Mouse (Mus musculus) retina, adult 2 months (tissue): Measurements from ENCODE around the gene Angpt4.
A peak's percentile ranks its signal among the peaks of the same experiment; 100 is the strongest.

Experiments used
- DNase-seq: peaks from one replicate; pipeline ENCODE4 v3.0.0-alpha.2; 2012; ENCODE audit warnings: low read depth, low spot score

The Angpt4 gene

DNA sequence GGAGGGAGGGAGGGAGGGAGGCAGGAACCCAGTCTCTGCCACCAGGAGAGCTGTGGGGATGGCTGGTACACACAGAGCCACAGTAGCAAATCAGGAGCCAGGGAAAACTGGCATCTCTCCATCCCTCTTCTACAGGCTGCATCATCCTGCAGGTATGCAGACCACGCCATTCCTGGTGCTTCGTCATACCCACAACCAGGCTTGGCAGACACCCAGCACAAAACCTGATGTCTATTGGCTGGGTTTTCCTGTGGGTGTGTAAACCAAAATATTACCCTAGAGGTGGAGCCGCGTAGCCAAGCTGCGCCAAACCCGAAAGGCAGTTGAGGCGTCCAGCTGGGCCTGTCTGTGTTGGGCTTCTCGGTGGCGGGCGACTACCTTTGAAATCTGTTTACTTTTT is 51.5 kb downstream of the Angpt4 start:
- DNase-seq: no peak

DNA sequence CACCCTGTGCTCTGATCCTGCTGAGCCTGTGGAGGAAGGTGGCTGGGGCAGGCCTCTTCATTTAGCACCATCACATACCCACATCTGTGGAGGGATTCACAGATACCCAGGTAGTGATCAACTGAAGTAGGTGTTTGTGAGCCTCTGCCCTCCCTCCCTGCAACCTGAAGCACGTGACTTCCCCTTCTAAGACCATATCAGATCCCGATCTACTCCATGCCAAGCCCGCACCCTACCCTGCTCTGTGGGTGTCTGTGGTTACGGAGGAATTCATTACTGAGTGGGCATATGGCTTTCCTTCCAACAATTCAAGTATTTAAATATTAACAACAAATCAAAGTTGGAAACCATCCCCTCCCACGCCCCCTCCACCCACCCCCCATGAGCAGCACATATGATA is 52.3 kb downstream of the Angpt4 start:
- no peak for DNase-seq

DNA sequence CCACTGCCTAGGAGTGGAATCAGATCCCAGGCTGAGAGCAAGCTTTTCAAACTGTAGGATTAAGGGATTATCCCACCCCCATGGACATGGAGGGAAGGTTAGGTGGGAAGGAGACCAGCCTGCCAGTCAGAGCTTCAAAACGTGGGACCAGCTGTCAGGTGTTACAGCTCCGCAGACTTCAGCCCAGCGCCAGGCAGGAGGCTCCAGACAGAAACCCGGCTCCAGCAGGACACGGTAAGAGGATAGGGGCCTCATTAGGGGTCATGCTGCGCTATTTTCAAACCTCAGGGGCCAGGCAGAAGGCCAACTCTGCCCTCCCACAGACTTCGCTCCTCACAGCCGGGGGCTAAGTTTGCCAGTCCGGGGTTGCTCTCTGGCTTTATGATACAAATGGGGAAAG is 53.0 kb downstream of the Angpt4 start:
- DNase-seq: no peak

DNA sequence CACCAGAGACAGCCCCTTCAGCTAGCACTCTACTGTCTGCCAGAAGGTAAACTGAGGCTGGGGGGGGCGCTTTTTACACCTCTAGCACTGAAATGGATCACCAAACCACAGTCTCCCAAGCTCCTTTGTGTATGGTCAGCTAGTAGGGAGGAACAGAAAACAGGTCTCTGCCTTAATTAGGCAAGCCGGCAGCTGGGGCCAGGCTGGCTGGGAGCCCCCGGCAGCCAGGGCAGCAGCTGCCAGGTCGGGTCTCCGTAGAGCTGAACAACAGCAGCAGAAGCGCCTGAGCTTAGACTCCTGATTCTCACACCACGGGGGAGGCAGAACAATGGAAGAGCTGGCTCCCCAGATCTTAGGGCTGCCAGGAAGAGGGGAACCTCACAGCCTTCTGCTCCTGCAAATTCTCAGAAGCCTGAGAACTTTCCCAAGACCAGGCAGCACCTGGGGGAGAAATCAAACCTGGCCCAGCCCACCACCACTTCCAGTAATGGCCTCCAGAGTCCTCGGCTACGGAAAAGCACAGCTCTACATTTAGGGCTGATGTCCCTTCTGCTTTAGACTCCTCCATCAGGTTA is 56.3 kb downstream of the Angpt4 start:
- DNase-seq: no peak

DNA sequence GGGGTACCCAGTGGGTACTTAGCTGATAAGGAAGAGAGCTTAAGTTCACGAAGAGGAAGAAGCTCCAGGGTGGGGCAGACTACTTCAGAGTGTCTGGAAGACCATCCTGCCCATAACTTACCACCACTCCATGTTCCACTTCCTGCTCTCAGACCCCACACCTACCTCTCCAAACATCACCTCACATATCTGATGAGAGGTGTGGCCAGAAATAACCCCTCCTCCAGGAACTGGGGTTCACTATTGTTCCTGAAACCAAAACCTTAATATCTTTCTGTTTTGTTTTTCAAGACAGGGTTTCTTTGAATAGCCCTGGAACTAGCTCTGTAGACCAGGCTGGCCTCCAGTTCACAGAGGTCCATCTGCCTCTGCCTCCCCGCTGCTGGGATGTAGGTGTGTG is 56.8 kb downstream of the Angpt4 start:
- DNase-seq: no peak

DNA sequence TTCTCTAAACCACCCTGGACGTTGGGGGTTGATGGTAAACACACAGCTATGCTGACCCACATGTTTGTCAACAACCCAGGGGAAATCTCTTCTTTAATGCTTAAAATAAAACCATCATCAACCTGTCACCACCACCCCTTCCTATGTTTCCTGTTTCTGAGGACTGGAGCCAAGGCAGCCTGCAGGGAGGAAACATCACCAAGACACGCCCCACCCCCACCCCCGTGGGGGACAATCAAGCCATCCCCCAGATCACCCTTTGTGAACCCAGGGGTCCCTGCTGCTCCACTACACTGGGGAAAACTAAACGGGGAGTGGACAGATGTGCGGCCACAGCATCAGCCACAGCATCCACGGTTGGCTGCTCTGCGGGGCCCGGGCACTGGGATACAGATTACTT is 57.4 kb downstream of the Angpt4 start:
- DNase-seq: no peak

DNA sequence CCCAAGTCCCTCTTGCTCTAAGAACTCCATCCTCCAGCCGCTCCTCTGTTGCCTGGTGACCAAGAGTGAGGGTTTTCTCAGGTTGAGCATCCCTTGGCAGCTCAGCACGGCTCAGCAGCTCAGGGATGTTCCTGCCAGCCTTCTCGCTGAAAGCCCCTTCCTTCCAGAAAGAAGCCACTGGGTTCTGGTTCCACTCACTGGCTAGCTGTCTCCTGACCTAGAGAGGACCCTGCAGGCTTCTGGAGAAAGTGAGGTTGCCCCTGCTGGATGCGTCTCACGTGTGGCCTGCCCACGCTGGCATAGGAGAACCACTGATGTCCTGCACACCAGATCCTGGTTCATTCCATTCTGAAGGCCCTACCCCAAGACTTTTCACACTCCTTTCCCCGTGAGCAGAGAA is 58.0 kb downstream of the Angpt4 start:
- DNase-seq: no peak

DNA sequence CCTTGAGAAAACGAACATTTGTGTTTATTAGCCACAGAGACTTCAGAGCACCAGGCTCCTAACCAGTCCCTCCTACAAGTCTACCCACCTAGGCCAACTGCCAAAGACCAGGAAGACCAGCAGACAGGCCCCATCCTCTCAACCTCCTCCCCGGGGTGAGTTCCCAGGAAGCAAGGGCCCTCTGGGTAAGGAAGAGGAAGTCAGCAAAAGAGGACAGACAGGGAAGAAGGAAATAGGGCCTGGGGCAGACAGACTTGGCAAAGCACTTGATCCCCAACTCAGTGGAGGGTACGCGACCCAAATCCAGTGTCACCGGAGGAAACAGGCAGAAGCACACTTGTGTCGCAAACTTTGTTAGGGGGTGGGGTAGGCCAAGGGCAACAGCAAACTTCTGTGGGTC is 58.4 kb downstream of the Angpt4 start:
- DNase-seq: no peak

DNA sequence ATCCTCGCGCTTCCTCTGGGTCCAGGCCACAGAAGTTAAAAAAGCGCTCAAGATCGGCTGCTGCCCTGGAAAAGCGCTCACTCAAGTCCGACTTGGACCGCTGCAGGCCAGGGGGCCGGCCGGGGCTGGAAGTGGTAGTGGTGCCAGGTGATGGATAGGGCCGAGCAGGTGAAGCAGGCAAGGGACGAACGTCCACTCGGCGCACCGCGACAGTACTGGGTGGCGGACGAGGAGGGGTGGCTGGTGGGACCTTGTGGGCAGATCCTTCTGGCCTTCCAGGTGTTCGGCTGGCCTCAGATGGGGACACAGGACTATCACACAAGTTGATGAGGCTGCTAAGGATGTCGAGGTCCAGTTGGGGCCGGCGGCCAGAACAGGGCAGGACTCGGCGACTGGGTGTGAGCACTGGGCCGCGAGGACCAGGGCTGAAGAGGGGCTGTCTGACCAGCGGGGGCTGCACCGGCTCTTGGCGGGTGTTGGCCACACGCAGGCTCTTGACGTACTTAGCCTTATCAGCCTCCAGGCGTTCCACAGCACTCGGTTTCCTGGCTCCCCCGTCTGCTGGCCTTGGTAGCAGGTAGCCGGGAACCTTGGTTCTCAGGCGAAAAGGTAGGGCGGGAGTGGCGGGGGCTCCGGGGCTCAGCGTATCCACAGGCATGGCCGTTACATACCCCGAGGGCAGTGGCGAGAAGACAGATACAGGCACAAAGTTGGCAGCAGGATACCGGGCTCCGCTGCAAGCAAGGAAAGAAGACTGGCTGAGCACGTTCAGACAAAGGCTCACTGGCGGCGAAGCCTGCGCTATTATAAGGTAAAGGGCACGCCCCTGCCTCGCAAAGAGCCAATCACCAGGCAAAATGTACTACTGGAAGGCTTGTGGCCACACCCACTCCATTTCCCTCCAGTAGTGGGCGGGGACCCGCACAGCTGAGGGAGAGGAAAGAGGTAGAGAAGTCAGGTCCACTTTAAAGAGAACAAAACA is 59.5 kb downstream of the Angpt4 start:
- DNase-seq: peak; percentile 62

DNA sequence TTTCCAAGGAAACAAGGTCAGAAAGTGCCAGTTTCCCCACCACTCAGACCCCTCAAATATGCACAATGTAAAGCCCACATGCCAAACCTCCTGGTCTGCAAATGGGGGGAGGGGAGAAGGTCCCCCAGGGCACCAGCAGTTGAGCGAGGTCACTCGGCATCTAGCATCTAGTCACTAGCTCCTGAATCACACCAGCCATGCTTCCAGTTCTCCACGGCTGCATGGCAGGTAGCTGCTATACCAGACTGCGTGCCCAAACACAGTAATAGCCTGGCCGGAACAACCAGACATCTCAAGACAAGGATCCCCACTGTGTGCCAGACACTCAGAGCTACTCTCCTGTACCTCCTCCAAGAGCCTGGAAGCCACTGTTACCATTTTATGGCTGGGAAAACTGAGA is 60.7 kb downstream of the Angpt4 start:
- no peak for DNase-seq

DNA sequence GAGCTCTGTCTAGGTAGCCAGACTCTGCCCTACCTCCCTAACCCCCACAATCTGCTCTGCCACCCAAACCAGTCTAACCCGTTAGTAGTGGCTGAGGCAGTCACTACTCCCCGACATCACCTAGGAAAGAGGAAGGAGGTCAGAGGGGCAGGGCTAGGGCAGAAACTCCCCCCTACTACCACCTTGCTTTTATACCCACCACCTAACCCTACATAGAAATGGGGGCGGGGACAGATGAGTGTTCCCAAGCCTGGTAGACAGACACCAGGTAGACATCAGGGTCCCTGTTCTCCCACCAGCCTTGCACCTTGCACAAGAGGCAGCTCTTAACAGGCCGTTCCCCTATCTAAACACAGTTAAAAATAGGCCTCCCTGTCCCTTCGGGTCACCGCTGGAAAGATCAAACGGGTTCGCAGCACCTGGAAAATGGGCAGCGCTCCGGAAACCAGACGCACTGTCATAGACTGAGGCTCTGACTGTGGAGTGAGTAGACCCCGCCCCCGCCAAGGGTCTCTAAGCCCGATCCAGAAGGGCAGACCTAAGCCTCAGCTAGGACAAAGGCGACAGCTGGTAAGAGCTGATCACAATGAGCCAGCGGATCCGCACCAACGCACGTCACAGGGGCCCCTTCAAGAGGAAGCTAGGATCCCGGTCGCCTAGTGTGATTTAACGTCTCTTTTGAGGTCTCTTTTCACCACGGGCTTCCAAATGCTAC is 62.0 kb downstream of the Angpt4 start:
- peak; percentile 69 for DNase-seq

DNA sequence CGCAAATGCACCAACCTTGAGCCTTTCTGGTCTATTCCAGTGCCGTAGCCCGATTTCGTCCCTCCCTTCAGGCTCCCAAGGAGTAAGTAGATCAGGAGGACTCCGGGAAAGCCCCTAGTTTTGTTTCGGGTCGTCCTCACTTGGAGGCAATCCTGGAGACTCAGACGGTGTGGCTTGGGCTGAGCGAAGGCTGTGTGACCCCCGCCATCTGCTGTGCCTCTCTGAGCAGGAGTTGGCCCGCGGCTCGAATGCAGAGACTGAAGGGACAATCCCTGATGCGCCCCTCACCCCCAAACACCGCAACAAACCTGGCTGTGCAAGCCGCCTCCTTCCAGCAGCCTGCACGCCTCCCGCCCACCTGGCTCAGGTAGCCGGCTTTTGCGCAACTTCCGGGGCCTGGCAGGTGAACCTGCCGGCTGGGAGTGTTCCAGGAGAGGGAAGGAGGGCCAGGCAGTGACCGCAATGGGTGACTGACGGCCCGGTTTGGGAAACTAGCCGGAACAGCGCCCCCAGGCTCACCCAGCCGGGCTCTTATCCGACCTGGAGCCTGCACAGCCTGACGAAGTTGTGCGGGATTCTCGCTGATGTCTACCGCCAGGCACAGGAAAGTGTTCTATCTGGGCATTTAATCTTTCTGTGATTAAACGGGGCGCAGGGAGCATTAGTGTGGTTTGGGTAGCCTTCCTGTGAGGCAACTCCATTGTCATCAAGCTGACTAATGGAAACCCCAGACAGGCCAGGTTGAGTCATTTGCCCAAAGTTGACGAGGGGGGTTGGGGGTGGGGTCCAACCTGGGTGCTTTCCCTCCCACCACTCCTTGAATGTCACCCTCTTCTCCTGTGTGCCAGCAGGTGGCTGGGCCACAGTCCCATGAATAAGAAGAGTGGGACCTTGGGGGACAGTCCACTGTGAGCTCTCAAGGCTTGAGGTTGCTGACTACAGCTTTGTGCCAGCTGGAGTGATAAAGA is 62.9 kb downstream of the Angpt4 start:
- no peak for DNase-seq

DNA sequence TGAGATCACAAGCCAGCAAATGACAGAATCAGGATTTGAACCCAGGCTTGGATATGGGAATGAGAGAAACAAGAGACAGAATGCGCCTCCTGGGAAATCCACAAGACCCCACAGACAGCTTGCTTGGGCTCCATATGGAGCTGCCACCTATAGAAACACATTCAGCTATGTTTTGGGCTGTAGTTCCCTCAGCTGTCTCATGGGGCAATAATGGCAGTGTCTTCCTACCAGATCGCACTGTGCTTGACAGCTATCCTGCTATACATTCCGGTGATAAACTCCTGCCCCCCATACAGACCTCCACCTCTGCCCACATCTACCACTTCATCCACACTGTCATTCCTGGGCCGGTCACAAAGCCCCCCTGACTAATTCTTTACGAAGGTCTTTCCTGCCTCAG is 64.3 kb downstream of the Angpt4 start:
- DNase-seq: no peak

DNA sequence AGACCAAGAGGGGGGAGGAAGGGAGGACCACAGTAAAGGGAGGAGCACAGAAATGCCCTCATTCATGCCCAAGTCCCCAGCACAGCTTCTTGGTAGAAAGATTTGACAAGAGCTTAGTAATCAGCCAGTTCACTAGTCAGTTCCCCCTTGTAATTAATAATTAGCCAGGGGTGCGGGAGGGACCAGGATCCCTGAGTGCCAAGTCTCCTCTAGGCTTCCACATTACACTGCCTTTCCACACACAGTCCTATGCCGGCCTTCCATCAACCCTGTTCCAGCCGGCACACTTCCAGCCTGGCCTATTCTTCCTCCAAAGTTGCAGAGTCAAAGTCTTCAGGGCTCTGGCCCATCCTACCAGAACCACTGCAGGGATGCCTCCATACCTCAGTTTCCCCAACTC is 65.1 kb downstream of the Angpt4 start:
- DNase-seq: no peak

DNA sequence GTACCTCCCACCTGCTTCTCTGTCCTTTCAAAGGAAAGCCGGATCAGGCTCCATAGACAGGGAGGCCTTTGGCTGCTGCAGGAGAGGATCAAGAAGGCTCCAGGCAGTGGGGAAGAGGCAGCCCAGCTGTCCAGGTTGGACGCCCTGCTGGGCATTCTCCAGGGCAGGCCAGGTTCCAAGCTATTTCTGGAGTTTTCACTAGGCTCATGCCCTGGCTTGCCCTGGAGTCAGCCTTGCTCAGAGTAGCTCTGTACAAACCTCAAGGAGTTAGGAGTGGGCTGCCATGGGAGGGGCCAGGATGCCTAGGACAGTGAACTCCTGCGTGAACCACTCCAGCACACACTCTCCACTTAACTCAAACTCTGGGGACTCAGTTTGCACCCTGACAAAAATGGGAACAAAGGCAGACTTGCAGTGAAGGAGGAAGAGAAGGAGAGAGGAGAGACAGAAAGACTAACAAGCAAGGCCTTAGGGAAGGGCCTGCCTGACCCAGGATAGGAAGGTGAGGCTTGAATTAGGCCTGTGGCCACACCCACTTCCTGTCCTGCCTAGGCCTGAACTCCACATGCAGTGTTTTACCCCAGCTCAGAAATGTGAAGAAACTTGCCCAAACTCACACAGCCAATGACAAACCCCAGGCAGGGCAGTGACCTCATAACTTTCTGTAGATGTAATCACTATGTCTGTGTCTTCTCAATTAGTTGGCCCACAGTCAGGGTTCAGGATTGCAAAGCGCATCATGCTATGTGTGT is 66.9 kb downstream of the Angpt4 start:
- DNase-seq: no peak

DNA sequence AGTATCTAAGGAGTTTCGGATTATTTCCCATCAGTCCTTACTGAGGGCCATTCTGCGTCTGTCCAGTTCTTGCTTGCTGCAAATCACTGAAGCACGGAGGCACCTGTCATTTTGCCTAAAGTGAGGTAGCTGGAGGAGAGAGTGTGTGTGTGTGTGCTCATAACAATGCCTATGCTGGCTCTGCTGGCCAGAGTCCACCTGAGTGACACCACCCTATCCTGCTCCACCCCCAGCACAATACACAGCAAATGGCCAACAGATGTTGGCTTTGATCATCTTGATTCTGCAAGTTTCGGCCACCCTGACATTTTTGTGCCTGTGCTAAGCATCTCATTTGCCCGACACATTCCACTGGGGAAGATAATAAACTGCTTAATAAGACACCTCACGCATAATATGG is 67.5 kb downstream of the Angpt4 start:
- DNase-seq: no peak

DNA sequence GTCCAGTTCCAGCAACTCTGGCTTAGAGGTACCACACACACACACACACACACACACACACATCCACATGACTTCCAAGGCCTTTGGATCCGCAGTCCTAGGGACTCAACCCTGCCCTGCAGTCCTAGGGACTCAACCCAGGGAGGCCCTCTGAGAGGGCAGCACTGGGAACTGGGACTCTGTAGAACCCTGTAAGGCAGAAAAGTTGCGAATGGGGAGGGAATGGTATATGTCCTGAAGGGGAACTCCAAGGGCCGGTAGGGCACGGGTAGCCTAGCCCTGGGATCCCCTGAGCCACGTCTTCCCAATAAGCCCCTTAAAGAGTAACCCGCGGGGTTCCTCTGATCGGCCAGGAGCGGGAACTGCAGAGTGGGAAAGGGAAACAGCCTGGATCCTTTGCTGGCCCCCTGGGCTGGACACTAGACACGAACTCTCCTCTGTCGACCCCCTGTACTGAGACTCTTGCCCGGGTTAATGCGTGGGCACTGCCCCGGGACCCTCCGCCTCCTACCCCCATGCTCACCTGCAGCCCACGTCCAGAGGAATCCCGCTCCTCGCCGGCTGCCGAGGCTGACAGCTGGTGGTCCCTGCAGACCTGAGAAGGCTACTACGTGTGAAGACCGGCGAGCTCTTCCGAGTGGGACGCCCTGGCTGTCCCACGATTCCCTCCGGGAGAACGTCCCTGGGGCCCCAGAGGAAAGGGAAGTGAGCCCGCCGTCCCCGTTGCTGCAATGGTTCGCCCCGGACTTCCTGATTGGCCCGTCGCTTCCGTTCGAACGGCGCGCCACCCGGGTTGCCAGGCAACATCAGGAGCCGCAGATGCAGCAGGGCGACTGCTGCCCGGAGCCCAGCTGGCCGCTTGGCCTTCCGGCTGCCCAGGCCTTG is 68.7 kb downstream of the Angpt4 start, which contains the start of gene Fam110a:
Gene Fam110a, minus strand, starts transcription at position 750 of the 885 bp plus-strand sequence.
- peak; percentile 84 for DNase-seq

DNA sequence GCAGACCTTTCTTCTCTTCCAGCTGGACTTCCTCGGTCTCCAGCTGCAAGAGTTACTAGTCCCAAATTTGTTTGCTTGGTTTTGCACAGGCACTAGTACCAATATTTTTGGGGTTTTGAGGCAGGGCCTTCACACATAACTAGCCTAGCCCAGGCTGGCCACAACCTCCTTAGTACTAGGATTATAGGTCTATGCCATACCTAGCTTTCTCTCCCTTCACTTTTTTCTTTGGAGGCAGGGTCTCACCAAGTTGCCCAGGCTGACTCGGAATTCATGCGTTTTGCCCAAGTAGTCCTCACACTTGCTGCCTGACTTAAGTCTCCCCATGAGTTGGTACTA is 69.3 kb downstream of the Angpt4 start:
- DNase-seq: no peak

DNA sequence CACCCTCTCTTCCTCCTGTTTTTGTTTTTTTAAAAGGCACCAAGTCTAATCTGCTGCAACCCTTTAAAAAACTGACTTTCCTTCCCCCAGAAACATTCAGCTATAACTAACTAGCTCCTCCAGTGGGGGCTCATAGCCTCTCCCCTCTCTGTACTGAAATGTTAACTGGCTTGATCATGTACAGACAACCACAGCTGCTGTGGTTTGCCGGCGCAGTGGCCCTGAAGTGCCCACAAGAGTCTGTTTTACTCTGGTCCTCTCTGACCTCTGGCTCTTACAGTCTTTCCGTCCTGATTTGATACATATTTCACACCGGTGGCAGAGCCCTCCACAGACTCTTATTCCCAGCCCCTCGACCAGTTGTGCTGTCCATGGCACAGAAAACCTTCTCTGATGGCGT is 70.3 kb downstream of the Angpt4 start:
- DNase-seq: no peak

DNA sequence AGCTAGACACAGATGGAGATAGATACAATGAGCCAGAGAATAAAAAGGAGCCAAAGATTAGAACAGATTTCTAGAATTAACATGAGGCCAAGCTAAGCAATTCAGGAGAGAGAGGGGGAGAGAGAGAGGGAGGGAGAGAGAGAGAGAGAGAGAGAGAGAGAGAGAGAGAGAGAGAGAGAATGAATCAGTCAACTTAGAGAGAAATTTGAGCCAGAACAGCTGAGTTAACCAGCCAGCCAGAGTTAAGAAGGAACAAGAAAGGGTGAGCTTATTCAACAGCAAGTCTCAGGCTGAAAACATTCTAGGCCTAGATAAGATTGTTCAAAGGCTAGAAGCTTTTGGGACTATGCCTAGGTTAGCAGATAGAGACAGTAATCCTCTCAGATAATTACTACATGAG is 71.5 kb downstream of the Angpt4 start:
- DNase-seq: no peak
